Mouse (Mus musculus) adrenal gland, postnatal 25 days (tissue): ENCODE data around the gene Rhebl1. TPM values are rescaled to one million over a fixed set of nuclear protein-coding genes. Genes with fewer than 3 reads are reported as not detected.

Experiments
- DNase-seq: peaks from one replicate; pipeline ENCODE4 v3.0.0; 2021; ENCODE audit warnings: mixed read lengths
- total RNA-seq: library from RNA; stranded (reverse); gene quantifications from 2 replicates; pipeline ENCODE4 v1.2.3, GENCODE M21; 2021

Rhebl1 gene
- total RNA-seq, 1 experiment from 2014 or later, result 4.4 TPM

DNA sequence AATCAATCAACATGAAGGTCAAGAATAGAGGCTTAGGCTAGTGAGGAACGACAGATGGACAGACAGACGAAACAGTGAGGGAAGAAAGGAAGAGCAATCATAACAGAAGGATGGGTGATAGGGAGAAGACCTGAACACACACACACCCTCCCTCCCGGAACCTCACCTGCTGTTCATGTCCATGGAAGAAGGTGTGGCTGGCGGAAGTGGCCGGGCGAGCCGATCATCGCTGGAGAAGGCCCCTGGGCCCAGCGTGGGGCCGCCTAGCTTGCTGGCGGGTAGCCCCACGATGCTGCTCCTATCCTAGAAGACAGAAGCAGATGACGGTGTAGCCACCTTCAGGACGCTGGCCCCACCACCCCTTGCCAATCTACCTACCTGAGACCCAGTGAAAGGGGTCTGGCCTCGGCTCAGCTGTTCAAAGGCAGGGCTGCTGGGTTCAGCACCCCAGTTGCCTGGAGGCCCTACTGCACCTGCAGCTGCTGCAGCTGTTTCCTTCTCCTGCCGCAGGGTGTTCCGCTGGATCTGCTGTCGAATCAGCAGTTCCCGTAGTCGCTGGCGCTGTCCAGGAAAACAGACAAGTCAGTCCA is 43.0 kb downstream of the Rhebl1 start:
- DNase-seq, result no peak

DNA sequence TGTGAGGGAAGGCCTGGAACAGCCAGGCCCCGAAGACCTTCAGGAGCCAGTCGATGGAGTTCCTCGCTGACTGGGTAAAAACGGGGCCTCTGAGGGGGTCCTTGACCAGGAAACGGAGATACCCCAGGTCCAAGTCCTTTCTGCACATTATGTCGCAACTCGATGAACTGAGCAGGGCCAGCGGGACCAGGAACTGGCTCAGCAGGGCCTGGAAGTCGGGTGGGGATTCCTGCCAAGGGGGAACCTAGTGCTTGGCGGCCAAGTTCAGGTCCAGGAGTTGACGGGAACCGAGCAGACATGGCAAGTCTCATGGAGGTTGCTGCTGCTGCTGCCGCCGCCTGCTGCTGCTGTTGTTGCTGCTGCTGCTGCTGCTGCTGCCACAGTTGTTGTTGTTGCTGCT is 43.7 kb downstream of the Rhebl1 start:
- DNase-seq, result peak; percentile 28

DNA sequence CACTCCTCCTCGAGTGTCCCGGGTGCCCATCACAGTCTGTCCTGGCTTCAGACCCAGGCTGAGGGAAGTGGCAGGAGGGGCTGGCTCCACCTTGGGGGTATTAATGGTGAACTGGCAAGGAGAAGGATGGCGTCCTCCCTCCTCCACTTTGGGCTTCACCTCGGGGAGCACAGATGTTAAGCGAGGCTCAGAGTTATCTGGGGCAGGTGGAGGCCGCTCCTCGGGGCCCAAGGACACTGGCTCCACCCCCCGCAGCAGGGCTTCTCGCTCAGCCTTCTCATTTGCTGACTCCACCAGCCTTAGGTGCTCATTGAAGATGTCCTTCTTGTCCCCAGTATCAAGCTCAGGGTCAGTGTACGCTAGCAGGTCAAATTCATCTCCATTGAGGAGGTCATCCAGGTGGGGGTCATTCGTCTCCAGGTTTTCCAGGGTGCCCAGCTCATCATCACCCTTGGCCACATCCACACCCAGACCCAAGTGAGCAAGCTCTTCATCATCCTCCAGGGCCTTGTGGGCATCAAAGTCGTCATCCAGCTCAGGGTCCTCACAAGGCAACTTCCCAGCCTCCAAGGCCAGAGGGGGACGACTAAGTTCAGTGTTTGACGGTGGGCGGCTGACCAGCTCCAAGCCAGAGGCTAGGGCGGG is 44.3 kb downstream of the Rhebl1 start:
- no peak for DNase-seq

DNA sequence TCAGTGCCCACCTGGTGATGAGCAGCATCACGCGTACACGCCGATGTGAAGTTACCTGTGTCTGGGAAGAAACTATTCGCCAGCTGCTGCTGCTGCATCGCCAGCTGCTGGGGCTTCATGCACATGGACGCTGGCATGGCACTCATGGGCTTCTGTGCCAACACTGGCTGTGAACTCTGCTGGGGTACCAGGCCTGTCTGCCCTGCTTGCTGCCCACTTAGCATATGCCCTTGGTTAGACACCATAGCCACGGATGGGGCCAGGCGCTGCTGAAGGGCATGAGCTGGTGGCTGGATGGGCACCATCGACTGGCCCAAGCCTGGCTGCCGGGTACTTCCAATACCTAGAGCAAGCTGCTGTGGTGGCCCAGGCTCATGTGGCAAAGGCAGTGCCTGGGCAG is 45.2 kb downstream of the Rhebl1 start:
- no peak for DNase-seq

DNA sequence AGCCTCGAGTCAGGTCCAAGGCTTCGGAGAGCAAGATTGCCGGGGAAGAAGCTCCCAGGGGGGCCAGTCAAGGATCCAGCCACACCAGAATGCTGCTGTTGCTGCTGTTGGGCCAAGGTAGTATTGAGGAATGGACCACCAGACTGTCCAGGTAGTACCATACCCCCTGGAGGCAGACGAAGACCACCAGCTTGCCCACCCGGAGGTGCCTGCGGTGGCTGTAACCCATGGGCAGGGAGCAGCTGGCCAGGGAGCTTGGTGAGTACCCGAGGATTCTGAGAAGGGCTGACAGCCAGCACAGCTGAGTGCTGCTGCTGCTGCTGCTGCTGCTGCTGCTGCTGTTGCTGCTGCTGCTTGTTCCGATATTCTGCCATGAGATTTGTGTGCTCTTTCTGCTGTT is 48.2 kb downstream of the Rhebl1 start:
- no peak for DNase-seq

DNA sequence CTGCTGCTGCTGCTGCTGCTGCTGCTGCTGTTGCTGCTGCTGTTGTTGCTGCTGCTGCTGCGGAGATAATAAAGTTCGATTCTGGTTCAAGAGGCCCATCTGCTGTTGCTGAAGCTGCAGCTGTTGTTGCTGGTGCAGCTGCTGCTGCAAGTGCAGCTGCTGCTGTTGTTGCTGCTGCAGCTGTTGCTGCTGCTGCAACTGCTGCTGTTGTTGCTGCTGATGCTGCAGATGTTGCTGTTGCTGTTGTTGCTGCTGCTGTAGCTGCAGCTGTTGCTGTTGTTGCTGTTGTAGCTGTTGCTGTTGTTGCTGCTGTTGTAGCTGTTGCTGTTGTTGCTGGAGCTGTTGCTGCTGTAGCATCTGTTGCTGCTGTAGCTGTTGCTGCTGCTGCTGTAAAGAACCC is 49.2 kb downstream of the Rhebl1 start:
- no peak for DNase-seq

DNA sequence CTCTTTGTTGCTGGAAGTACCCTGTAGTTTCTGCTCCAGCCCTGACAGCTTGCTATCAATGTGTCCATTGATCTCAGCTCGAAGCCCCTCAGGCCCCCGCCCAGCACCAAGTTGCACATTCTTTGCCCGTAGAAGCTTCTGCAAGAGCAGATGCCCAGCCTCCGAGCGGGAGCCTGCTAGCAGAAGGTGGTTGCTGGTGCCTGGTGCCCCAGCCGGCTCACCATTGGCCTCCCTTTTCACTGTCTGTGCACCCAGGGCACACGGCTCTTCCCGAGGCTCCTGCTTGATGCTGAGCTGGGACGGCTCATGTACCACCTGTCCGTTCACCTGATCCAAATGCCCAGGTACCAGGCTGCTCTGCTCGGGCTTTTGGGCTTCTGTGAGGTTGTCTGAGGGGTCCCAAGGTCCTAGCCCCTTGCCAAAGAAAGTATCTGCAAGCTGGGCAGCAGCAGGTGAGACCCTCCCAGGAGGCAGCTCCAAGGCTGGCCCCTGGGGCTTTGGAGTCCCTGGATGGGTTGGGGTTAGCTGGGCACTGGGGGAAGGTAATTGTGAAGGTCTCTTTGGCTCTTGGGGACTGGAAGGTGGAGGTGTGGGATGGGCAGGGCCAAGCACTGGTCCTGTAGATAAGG is 50.6 kb downstream of the Rhebl1 start:
- no peak for DNase-seq

DNA sequence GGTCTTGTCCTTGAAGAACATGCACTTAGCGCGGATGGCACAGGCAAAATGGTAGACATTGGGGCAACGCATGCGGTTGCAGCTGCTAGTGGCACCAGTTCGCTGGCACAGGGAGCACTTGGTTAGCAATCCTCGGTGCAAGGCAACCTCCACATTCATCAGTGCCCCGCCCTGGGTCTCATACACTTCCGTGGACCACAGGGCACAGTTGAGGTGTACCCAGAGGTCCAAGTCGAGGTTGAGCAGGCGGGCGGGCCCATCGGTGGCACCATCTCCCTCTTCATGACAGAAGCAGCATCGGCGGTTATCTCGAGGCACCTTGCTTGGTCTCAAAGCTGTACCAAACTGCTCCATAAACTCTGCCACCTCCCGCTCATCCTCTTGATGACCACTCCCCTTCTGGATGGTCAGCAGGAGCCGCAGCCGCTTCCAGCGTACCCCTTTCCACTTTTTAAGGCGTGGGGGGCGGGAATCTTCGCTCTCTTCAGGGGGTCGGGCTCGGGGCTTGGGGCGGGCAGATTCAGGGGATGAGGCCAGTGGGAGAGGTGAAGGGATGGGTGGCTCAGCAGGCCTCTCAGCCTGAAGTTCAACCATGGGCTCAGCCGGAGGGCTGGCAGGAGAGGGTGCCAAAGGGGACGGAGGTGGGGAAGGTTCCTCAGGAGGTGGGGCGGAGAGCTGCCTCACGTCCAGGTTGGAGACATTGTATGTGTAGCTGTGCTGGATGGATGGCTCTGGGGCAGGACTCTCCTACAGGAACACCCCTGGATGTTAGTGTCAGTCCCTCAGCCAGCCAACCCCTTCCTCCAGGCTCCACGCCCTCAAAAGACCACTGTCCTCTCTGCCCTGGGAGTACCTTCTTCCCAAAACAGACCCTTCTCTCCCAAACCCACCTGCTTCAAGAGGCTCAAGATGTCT is 54.4 kb downstream of the Rhebl1 start:
- no peak for DNase-seq

DNA sequence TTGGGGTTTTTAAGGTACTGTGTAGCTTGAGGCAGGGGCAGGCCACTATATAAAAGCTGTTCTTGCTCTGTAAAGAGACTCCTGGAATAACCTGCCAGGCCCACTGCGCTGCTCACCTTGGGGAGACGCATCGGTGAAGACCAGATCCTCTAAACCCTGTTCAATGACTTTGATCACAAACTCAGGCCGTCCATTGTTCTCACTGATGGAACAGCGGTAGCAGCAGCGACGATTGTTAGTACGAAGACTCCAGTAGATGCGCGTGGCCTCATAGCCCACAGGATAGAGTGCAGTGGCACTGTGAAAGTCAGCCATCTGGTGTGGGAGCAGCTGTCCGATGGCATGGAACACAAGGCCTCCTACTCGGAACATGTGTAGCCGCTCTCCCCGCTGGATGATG is 55.2 kb downstream of the Rhebl1 start:
- no peak for DNase-seq

DNA sequence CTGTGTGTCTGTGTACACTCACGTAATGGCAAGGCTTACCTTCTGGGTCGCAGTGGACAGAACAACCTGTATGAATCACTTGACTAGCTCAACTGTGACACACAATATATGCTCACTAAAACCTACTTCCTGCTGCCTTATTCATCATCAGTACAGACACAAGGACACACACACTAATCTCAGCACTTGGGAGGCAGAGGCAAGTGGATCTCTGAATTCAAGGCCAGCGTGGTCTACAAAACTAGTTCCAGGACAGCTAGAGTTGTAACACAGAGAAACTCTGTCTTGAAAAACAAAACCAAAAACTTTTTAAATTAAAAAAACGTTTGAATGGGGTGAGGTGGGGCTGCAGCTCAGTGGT is 56.6 kb downstream of the Rhebl1 start:
- no peak for DNase-seq

DNA sequence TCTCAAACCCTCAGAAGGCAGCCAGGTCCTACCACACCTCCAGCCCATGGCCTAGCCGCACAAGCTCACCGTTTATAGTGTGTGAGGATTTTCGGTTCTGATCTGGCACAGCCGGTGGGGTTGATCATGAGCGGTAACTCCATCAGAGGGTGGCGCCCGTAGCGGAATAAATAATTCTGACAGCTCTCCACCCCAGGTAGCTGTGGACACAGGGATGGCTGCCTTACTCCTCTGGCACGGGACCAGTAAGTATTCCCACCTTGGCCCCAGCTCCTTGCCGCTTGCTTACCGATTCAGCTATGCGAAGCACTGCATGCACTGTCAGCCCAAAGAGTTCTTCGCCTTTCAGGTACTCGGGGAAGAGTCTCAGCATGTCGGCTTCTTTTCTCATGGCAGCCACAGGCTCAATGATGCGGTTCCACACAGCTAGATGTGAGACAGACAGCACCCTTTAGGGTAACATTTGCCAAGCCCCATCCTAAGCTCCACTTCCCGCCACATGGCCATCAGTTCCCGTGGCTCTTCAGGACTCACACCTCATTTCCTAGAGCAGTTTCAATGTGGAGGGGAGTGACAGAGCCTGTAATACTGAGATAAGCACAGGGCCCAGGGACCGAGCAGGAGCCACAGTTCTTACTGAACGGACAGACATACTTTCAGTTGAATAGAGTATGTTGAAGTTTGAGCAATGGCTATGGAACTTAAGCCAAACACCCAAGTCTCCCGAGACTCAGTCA is 57.2 kb downstream of the Rhebl1 start:
- DNase-seq, result no peak

DNA sequence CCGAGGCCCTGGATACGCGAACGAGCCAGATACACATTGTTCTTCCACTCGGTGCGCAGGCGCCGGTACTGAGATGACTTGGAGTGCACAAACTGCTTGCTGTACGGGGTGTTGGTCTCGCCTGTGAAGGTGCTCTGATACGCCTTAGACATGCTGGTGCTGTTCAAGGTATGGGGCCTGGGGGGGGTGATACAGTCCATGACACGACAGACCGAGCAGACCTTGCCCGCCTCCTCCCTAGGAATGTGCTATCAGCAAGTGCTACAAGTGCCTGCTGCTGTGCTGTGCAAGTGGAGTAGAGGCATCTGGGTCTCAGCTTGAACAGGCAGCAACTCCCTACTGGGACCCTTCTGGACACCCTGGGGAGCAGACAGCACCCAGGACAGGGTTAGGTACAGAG is 59.0 kb downstream of the Rhebl1 start:
- DNase-seq, result no peak

DNA sequence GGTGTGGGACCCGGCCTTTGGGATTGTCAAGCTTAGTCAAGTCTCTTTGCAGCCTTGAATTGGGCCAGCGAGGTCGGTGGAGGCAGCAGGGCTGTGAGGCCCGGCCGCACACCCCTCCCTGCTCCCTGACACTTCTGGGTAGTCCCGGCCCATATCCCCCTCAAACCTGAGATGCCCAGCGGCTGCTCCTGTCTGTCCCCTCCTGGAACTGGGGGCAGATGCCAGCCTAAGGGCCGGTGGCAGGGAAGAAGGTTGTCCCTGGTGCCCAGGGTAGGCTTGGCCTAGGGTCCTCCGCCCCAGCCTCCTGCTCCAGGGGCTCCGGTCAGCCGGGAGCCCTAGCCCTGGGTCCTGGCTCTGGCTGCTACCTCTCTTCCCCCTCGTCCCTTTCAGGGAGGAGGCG is 60.3 kb downstream of the Rhebl1 start:
- no peak for DNase-seq

DNA sequence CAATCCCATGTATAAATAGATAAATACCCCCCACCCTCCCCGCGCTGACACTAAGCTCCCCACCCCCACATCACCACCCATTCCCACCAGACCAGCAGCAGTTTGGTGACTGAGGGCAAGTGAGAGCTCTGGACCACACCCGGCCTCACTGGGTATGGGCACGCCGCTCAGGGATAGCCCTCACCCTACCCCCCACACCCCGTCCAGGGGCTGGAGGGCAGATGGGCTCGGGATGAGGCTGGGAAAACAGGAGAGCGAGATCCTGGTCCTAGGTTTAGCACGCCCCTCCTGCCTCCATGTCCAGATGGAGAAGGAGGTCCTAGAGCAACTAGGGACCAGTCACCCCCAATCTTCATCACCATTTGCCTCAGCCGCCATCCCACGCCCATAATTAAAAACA is 61.1 kb downstream of the Rhebl1 start:
- no peak for DNase-seq

DNA sequence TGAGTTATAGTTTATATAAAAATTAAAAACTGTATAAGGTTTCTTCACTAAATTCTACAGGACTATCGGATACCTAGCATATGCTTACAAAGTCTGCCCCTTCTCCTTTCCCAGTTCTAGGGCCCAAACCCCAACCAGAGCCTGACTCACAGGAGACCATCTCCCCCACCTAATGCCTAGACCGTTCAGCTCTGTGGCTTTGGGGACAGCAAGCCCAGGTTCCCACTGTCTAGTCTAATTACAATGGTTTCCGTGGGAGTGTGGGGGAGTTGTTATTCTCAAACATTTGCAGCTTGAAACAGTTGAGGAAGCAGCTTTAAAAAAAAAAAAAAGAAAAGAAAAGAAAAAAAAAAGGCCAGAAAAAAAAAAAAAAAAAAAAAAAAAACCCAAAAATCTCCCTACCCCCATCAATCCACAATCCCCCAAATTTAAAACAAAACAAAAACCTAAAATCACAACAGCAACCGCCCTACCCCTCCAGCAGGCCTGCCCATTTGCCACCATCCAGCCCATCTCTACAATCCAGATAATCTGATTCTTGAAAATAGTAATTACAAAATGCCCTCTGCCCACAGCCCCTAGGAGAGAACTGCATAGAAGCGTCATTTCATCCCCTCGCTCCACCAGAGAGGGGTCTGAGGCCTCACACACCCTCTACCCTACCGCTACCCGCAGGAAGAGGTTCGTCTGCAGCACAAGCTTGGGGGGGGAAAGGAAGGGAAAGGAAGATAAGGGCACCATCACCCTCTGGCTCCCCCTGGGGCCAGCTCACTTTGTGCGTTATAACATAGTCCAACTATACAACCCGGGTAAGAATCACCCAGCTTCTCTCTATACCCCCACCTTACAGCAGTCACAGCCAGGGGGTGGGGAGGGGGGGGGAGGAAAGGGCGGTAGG is 61.9 kb downstream of the Rhebl1 start:
- DNase-seq, result no peak

DNA sequence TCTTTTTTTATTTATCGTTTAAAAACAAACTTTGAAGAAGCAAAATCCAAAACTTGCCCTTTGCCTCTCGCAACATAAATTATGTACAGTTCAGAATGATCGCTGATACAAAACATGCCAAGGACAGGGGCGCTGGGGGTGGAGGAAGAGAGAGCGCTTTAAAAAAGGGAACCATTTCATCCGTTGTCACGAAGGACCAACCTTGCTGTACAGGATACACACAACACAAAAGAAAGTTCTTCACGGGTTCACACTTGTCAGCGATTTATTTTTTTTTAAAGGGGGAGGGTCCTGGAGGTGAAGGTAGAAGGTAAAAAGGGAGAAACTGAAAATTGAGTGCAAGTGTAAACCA is 62.7 kb downstream of the Rhebl1 start:
- no peak for DNase-seq

DNA sequence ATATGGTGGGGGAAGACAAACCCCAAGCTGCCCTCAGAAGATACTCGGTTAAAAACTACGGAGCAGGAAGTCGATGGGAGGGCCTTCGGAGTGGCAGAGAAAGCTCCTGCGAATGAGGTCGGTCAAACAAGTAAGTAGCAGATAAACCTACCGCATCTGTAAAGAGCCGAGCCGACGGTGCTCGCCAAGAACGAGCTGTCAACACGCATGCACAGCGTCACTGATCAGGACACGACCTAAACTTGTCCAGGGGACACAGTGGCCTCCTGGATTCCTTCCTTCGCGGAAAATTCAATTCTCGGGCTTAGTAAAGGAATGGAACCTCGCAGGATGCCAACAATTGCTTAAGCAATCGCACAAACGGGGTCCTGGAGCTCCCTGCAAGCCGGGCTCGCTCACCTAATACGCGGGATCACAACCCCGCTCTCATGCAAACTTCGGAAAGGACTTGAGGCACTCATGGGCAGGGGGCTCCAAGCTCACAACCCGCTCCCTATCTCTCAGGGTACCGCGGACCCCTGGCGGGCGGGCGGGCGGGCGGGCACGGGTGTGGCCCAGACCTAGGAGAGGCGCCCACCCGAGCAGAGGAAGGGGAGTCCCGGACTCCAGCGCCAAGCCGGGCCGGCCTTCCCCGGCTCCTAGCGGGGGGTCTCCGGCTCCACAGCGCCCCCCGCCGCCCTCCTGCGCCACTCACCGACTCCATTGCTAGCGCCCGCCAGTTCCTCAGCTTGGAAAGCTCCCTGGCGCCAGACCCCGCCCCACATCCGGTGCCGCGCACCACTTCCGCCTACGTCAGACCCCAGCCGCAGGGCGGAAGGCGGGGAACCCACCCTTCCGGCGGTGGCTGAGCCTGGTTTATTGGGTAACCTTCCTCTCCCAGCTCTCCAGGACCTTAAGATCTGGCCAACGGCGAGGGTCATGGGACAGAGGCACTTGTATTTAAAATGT is 63.3 kb downstream of the Rhebl1 start, which contains the start of gene Prkag1:
Gene Prkag1 (minus strand): TSS at position 786 of the 948 bp plus-strand sequence.
- peak; percentile 97 for DNase-seq
